Comparison of ENCODE assay signal across 28 mouse cellular contexts in the genomic region with DNA sequence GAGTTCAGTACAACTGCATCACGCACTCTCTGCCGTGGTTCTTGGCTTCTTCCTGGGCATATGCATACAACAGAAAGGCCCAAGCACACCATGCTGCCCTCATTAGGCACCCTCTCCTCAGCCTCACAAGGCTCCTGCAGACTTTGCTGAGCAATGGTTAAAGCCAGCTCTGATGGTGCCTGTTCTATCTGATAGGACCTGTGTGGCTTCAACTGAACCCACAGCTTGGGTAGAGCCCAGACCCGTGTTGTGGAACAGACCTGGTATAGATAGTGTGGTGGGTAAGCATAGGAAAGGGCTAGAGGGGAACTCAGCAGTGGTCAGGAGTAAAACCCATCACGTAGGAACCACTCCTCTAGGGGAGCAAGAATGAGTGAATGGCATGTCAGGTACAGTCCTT. TPM values are rescaled to one million over a fixed set of nuclear protein-coding genes. Genes with fewer than 3 reads are reported as not detected.
DNase-seq lines count a peak whose midpoint lies in the region; ATAC-seq lines count a peak whose summit lies in the region.
"Had no signal": no experiment of that assay in that cellular context is flagged by ENCODE, and none has a peak within 500 bp of the region (broad histone marks: within the 10 kb centered on the region; RNA-seq: fewer than 3 reads in every experiment).

No protein-coding gene starts in this region.

- 44% methylated on average over 4 of the region's 4 CpGs for WGBS in liver, embryonic 13.5 days (ENCODE audit: insufficient replicate concordance)

- no peak overlapping the region for H3K4me3 ChIP-seq in liver, embryonic 13.5 days (replicated peaks)
- H3K4me3 ChIP-seq: embryonic facial prominence, embryonic 12.5 days; forebrain, embryonic 10.5 days; heart, embryonic 12.5 days; heart, embryonic 15.5 days; hindbrain, embryonic 10.5 days; hindbrain, embryonic 13.5 days; intestine, embryonic 15.5 days had no signal

- no peaks in the 10 kb centered on the region for H3K9me3 ChIP-seq in liver, embryonic 13.5 days (replicated peaks)
- H3K9me3 ChIP-seq: embryonic facial prominence, embryonic 12.5 days; forebrain, embryonic 10.5 days; heart, embryonic 12.5 days; heart, embryonic 15.5 days; hindbrain, embryonic 10.5 days; hindbrain, embryonic 13.5 days; intestine, embryonic 15.5 days had no signal

- peaks cover 95% of the 10 kb centered on the region for H3K27me3 ChIP-seq in liver, embryonic 13.5 days

- no peak overlapping the region for H3K9ac ChIP-seq in liver, embryonic 13.5 days
- H3K9ac ChIP-seq: embryonic facial prominence, embryonic 12.5 days; heart, embryonic 12.5 days; heart, embryonic 15.5 days; hindbrain, embryonic 13.5 days; intestine, embryonic 15.5 days had no signal

- no peaks in the 10 kb centered on the region for H3K4me1 ChIP-seq in liver, embryonic 13.5 days (replicated peaks)
- H3K4me1 ChIP-seq: embryonic facial prominence, embryonic 12.5 days; intestine, embryonic 15.5 days had no signal

- peak; percentile 43 for ATAC-seq in liver, embryonic 13.5 days (ENCODE audit: low read depth)
- 0 out of 2 replicates have a peak, but pooled peaks have one; percentile 25 for ATAC-seq in erythroblast, adult 5-6 weeks (replicated peaks; ENCODE audit: low FRiP score, poor library complexity, severe bottlenecking)
- ATAC-seq in megakaryocyte-erythroid progenitor cell, adult 5-6 weeks (replicated peaks; ENCODE audit: low FRiP score, low TSS enrichment, poor library complexity, severe bottlenecking) = peak; percentile 85
- ATAC-seq: CD4-positive, CD25-positive, alpha-beta regulatory T cell, adult 4 months; forebrain, embryonic 14.5 days; hindbrain, embryonic 16.5 days; intestine, embryonic 15.5 days had no signal

- H3K4me2 ChIP-seq in liver, embryonic 13.5 days = no peak overlapping the region
- H3K4me2 ChIP-seq: embryonic facial prominence, embryonic 12.5 days; heart, embryonic 12.5 days; heart, embryonic 15.5 days; hindbrain, embryonic 13.5 days; intestine, embryonic 15.5 days had no signal

- DNase-seq in liver, embryonic 13.5 days = no peak
- DNase-seq in liver = no peak
- DNase-seq in cerebellum, postnatal 14 days = no peak
- DNase-seq in frontal cortex, adult 2 months (ENCODE audit: extremely low spot score in 1 of 2, low spot score in 1 of 2) = no peak
- DNase-seq: adrenal gland, adult 2 months; adrenal gland, postnatal 14 days; cerebellum, adult 11 months; cerebellum, adult 2 months; cerebellum, adult 9-11 months; cerebellum, postnatal 36 days; gastrocnemius, postnatal 14 days; heart, adult 18-20 months; heart, postnatal 10 days; heart, postnatal 36 days had no signal

- H3K36me3 ChIP-seq in liver, embryonic 13.5 days = no peaks in the 10 kb centered on the region
- H3K36me3 ChIP-seq: embryonic facial prominence, embryonic 12.5 days; forebrain, embryonic 10.5 days; heart, embryonic 12.5 days; heart, embryonic 15.5 days; hindbrain, embryonic 10.5 days; hindbrain, embryonic 13.5 days; intestine, embryonic 15.5 days had no signal

- H3K27ac ChIP-seq in liver, embryonic 13.5 days = no peak overlapping the region
- H3K27ac ChIP-seq: embryonic facial prominence, embryonic 12.5 days; forebrain, embryonic 10.5 days; heart, embryonic 15.5 days; hindbrain, embryonic 10.5 days; hindbrain, embryonic 13.5 days; intestine, embryonic 15.5 days had no signal

RNA-seq across cellular contexts. Expression of a gene that starts 5.3 kb away (rescaled TPM):
- 0.05 TPM in 1 of 2 replicates, not detected in the other for polyA plus RNA-seq in liver, embryonic 13.5 days (2015; fragmentation: Nextera tagmentation; extraction: Ambion mirVana)
- total RNA-seq in erythroblast, adult 5-6 weeks (2015; ENCODE audit: low replicate concordance) = not detected in 2 replicates
- total RNA-seq in erythroblast, adult 5-6 weeks (2017; ENCODE audit: low replicate concordance) = not detected in 2 replicates
- not detected in 2 replicates for total RNA-seq in megakaryocyte-erythroid progenitor cell, adult 5-6 weeks (2014; fragmentation: Nextera tagmentation)
- total RNA-seq in megakaryocyte-erythroid progenitor cell, adult 5-6 weeks (2017) = not detected in 2 replicates
- 0.24 and 0.40 TPM in 2 replicates for polyA plus RNA-seq in frontal cortex, adult 2 months (2012; rRNA removed)
- total RNA-seq: adrenal gland, adult 2 months; adrenal gland, postnatal 14 days; adrenal gland, postnatal 4 days; gastrocnemius, postnatal 14 days; heart, adult 18-20 months; heart, postnatal 36 days; MEL had no signal
- polyA plus RNA-seq: adrenal gland, adult 2 months; CD4-positive, CD25-positive, alpha-beta regulatory T cell, adult 4 months; forebrain, embryonic 14.5 days; hindbrain, embryonic 13.5 days had no signal

Comparison
In these comparisons a context has a peak if more than half of its experiments do, and no peak if none do; other contexts are left out.
1. ATAC-seq: peak in every context shown above with its lines; median percentile 85 in megakaryocyte-erythroid progenitor cell, adult 5-6 weeks; 43 in liver, embryonic 13.5 days; 25 in erythroblast, adult 5-6 weeks.